Mouse (Mus musculus) limb, embryonic 14.5 days (tissue): ENCODE results near the gene Slc5a5. TPM values are rescaled to one million over a fixed set of nuclear protein-coding genes. Genes with fewer than 3 reads are reported as not detected.

ENCODE experiments used
- ATAC-seq: fragments of 200-750 bp; cut with Nextera tagmentation; 2 replicates; pipeline ENCODE4 v1.8.0; 2017; ENCODE audit warnings: low read depth, moderate number of reproducible peaks, moderate TSS enrichment; ENCODE audit not compliant: low FRiP score
- DNase-seq: peaks from one replicate; pipeline ENCODE4 v3.0.0-alpha.2; 2015; ENCODE audit warnings: low spot score
- H3K27ac ChIP-seq: fragments of 300-500 bp; sonication (generic); replicated peaks from 2 replicates; pipeline ENCODE4 v1.5.1; 2014; ENCODE audit warnings: low read depth, mild to moderate bottlenecking, low read length, moderate library complexity, mixed read lengths
- H3K27me3 ChIP-seq: fragments of 300-500 bp; sonication (generic); 2 replicates; pipeline ENCODE4 v1.6.1; 2014; ENCODE audit warnings: low read length, mixed read lengths; ENCODE audit not compliant: control insufficient read depth, insufficient read depth
- H3K36me3 ChIP-seq: fragments of 300-500 bp; sonication (generic); 2 replicates; pipeline ENCODE4 v1.6.1; 2014; ENCODE audit warnings: mild to moderate bottlenecking, low read length, moderate library complexity, mixed read lengths; ENCODE audit not compliant: control insufficient read depth, insufficient read depth
- H3K4me1 ChIP-seq: fragments of 300-500 bp; sonication (generic); 2 replicates; pipeline ENCODE4 v1.6.1; 2014; ENCODE audit warnings: antibody characterized with exemption, low read length, mixed read lengths; ENCODE audit not compliant: control insufficient read depth, insufficient read depth
- H3K4me2 ChIP-seq: fragments of 300-500 bp; sonication (generic); replicated peaks from 2 replicates; pipeline ENCODE4 v1.6.1; 2014; ENCODE audit warnings: low read depth, mild to moderate bottlenecking, low read length, moderate library complexity; ENCODE audit not compliant: severe bottlenecking
- H3K4me3 ChIP-seq: fragments of 300-500 bp; sonication (generic); replicated peaks from 2 replicates; pipeline ENCODE4 v1.5.1; 2014; ENCODE audit warnings: low read length
- H3K9ac ChIP-seq: fragments of 300-500 bp; sonication (generic); 2 replicates; pipeline ENCODE4 v1.6.1; 2014; ENCODE audit warnings: mild to moderate bottlenecking, low read depth, low read length, moderate library complexity; ENCODE audit not compliant: severe bottlenecking
- H3K9me3 ChIP-seq: fragments of 300-500 bp; sonication (generic); 2 replicates; pipeline ENCODE4 v1.6.1; 2016; ENCODE audit warnings: low read length; ENCODE audit not compliant: control insufficient read depth
- POLR2A ChIP-seq: fragments of 200-500 bp; IDR thresholded peaks from 2 replicates; pipeline ENCODE4 v1.8.0; 2012; ENCODE audit warnings: inconsistent platforms, mild to moderate bottlenecking, moderate library complexity, borderline replicate concordance; ENCODE audit not compliant: insufficient read depth, insufficient read length; ENCODE audit errors: extremely low read depth
- WGBS: fragments of 180-500 bp; shearing (Covaris S2); extraction: QIAGEN DNeasy Blood & Tissue Kit; methylation state at CpG from one replicate; pipeline ENCODE4 v1.1.7; 2014; 5-methylcytosine and 5-hydroxymethylcytosine counted together
- polyA plus RNA-seq, 2 experiments: library from polyadenylated mRNA; depleted of rRNA in 1 of 2; stranded (reverse) in 1 of 2; unstranded in 1 of 2; fragments of >200 nt; fragmentation: Nextera tagmentation in 1 of 2; extraction: Ambion mirVana in 1 of 2; gene quantifications; 2 replicates each; pipeline versions ENCODE4 v1.2.1 to v1.2.3; 2012 to 2014

Slc5a5 gene
- polyA plus RNA-seq, 2 experiments, result 0.83 to 1.4 TPM

- no peak overlapping the region for H3K9ac ChIP-seq
- no peak for TF ChIP-seq POLR2A
- no peak overlapping the region for H3K4me3 ChIP-seq
- no peak overlapping the region for H3K27ac ChIP-seq
- H3K4me2 ChIP-seq, result no peak overlapping the region
- ATAC-seq (no peak), DNase-seq (no peak)
- H3K27me3 ChIP-seq, result no peaks in the 10 kb centered on the region
- peaks cover 5% of the 10 kb centered on the region; the same call in 1 of the 2 replicates for H3K4me1 ChIP-seq
- WGBS, result 100% methylated on average over 2 of the region's 2 CpGs
- no peaks in the 10 kb centered on the region for H3K9me3 ChIP-seq
- peaks cover 17% of the 10 kb centered on the region for H3K36me3 ChIP-seq
These were observed 15.0 kb upstream of the Slc5a5 start for GRCm38 (mm10) chr8:70907518-70907917.

GRCm38 (mm10) chr8:70905831-70906736 lies 13.5 kb upstream of the Slc5a5 start, which contains the start of gene Map1s:
Gene Map1s, plus strand, starts transcription at chr8:70905932.
- DNase-seq, result peak; percentile 89
- peak within 1 kb of the TSS; percentile 88 for H3K27ac ChIP-seq
- no peaks in the 10 kb centered on the region for H3K9me3 ChIP-seq
- 2% methylated on average over 69 of the region's 86 CpGs for WGBS
- H3K36me3 ChIP-seq, result peaks cover 5% of the 10 kb centered on the region
- H3K4me3 ChIP-seq, result peak within 1 kb of the TSS; percentile 82
- H3K9ac ChIP-seq, result peak within 1 kb of the TSS; percentile 87
- peak within 1 kb of the TSS; percentile 88 for H3K4me2 ChIP-seq
- TF ChIP-seq POLR2A, result 0 out of 2 replicates have a peak, but pooled peaks have one; percentile 10
- peaks cover 5% of the 10 kb centered on the region; the same call in 1 of the 2 replicates for H3K4me1 ChIP-seq
- no peaks in the 10 kb centered on the region for H3K27me3 ChIP-seq
- peak; percentile 96 for ATAC-seq

- 16% methylated on average over 8 of the region's 8 CpGs for WGBS
- Histone ChIP-seq H3K9me3 (no peaks in the 10 kb centered on the region), H3K4me1 (peaks cover 5% of the 10 kb centered on the region; the same call in 1 of the 2 replicates), H3K27ac (peak overlapping the region; percentile 88; the same call in 1 of the 2 replicates), H3K9ac (peak overlapping the region; percentile 87), H3K36me3 (no peaks in the 10 kb centered on the region), H3K4me3 (peak overlapping the region; percentile 82), H3K27me3 (no peaks in the 10 kb centered on the region), H3K4me2 (peak overlapping the region; percentile 88)
- DNase-seq (no peak), ATAC-seq (peak; percentile 8; the same call in 1 of the 2 replicates)
- no peak for TF ChIP-seq POLR2A
These were observed 12.9 kb upstream of the Slc5a5 start for GRCm38 (mm10) chr8:70905463-70905830.

GRCm38 (mm10) chr8:70904532-70904931 lies 12.0 kb upstream of the Slc5a5 start:
- Histone ChIP-seq H3K4me2 (no peak overlapping the region), H3K9me3 (no peaks in the 10 kb centered on the region), H3K4me3 (no peak overlapping the region), H3K4me1 (peaks cover 5% of the 10 kb centered on the region; the same call in 1 of the 2 replicates), H3K27ac (no peak overlapping the region), H3K27me3 (no peaks in the 10 kb centered on the region), H3K9ac (no peak overlapping the region), H3K36me3 (no peaks in the 10 kb centered on the region)
- whole genome bisulfite sequencing, result 56% methylated on average over 4 of the region's 4 CpGs
- DNase-seq (no peak), ATAC-seq (no peak)
- no peak for TF ChIP-seq POLR2A

- Histone ChIP-seq H3K27me3 (no peaks in the 10 kb centered on the region), H3K4me2 (no peak overlapping the region), H3K4me3 (no peak overlapping the region), H3K4me1 (peaks cover 5% of the 10 kb centered on the region; the same call in 1 of the 2 replicates), H3K27ac (no peak overlapping the region), H3K9ac (no peak overlapping the region), H3K36me3 (no peaks in the 10 kb centered on the region), H3K9me3 (no peaks in the 10 kb centered on the region)
- DNase-seq (no peak), ATAC-seq (no peak)
- TF ChIP-seq POLR2A, result no peak
These were observed 11.0 kb upstream of the Slc5a5 start for GRCm38 (mm10) chr8:70903582-70903981.
